In genomic region chr2:18940693-18941270, GRCm38 (mm10) we compare ENCODE assay signal across 14 mouse cellular contexts. TPM values are rescaled to one million over a fixed set of nuclear protein-coding genes. Genes with fewer than 3 reads are reported as not detected.
DNase-seq lines count a peak whose midpoint lies in the region; ATAC-seq and TF ChIP-seq lines count a peak whose summit lies in the region.
"Had no signal": no experiment of that assay in that cellular context is flagged by ENCODE, and none has a peak within 500 bp of the region (broad histone marks: within the 10 kb centered on the region; RNA-seq: fewer than 3 reads in every experiment).

No protein-coding gene starts in this region.

- DNase-seq in heart, postnatal 14 days: no peak
- peak; percentile 73 for DNase-seq in kidney, postnatal 0 days (ENCODE audit: low spot score)
- no peak for DNase-seq in kidney, adult 11 months
- no peak for DNase-seq in liver, embryonic 14.5 days (ENCODE audit: low read depth in 3 of 3, low spot score in 3 of 3)
- no peak for DNase-seq in thymus, postnatal 25 days
- DNase-seq in ovary, postnatal 14 days (ENCODE audit: low spot score): no peak
- DNase-seq: cerebellum, adult 18-20 months had no signal

- H3K4me1 ChIP-seq in heart, embryonic 11.5 days (ENCODE audit: control insufficient read depth, insufficient read depth, low read length): peaks cover 58% of the 10 kb centered on the region
- peaks cover 31% of the 10 kb centered on the region for H3K4me1 ChIP-seq in kidney, postnatal 0 days (replicated peaks; ENCODE audit: insufficient read depth, low read length)
- peaks cover 8% of the 10 kb centered on the region; the same call in 1 of the 2 replicates for H3K4me1 ChIP-seq in intestine, postnatal 0 days (replicated peaks; ENCODE audit: control insufficient read depth, insufficient read depth, low read length)
- H3K4me1 ChIP-seq in liver, embryonic 14.5 days (replicated peaks; ENCODE audit: control insufficient read depth in 2 of 2, insufficient read depth in 2 of 2, low read length in 1 of 2): peaks cover 60 to 79% of the 10 kb centered on the region in 2 experiments

- H3K27me3 ChIP-seq in heart, embryonic 11.5 days (ENCODE audit: control insufficient read depth, insufficient read depth, low read length): no peaks in the 10 kb centered on the region
- no peaks in the 10 kb centered on the region for H3K27me3 ChIP-seq in kidney, postnatal 0 days (ENCODE audit: insufficient read depth, low read length)
- no peaks in the 10 kb centered on the region for H3K27me3 ChIP-seq in intestine, postnatal 0 days (replicated peaks; ENCODE audit: control insufficient read depth, insufficient read depth, low read length)
- H3K27me3 ChIP-seq in liver, embryonic 14.5 days (ENCODE audit: control insufficient read depth, insufficient read depth, low read length): no peaks in the 10 kb centered on the region
- H3K27me3 ChIP-seq: CH12.LX had no signal

- peak overlapping the region; percentile 36 for H3K27ac ChIP-seq in heart, embryonic 11.5 days (ENCODE audit: low read depth, low read length)
- H3K27ac ChIP-seq in kidney, postnatal 0 days: peak overlapping the region; percentile 42
- no peak overlapping the region; the same call in 1 of the 2 replicates for H3K27ac ChIP-seq in intestine, postnatal 0 days (ENCODE audit: low read depth, low read length)
- no peak overlapping the region for H3K27ac ChIP-seq in liver, embryonic 14.5 days
- H3K27ac ChIP-seq: limb, embryonic 13.5 days; macrophage had no signal

- WGBS in heart, embryonic 11.5 days (ENCODE audit: insufficient replicate concordance): 23% methylated on average over 12 of the region's 12 CpGs
- 59% methylated on average over 12 of the region's 12 CpGs for WGBS in kidney, postnatal 0 days
- 46% methylated on average over 12 of the region's 12 CpGs for whole genome bisulfite sequencing in intestine, postnatal 0 days
- 12% methylated on average over 12 of the region's 12 CpGs for WGBS in liver, embryonic 14.5 days (ENCODE audit: insufficient replicate concordance)

- no peak overlapping the region for H3K9ac ChIP-seq in heart, embryonic 11.5 days (ENCODE audit: low read depth, low read length)
- H3K9ac ChIP-seq in kidney, postnatal 0 days (ENCODE audit: low read depth, low read length): no peak overlapping the region
- no peak overlapping the region for H3K9ac ChIP-seq in intestine, postnatal 0 days (ENCODE audit: low read depth, low read length)
- peak overlapping the region; percentile 32; the same call in 1 of the 2 replicates for H3K9ac ChIP-seq in liver, embryonic 14.5 days (replicated peaks)
- H3K9ac ChIP-seq: limb, embryonic 13.5 days had no signal

- H3K36me3 ChIP-seq in heart, embryonic 11.5 days (ENCODE audit: control insufficient read depth, insufficient read depth, low read length): no peaks in the 10 kb centered on the region
- no peaks in the 10 kb centered on the region for H3K36me3 ChIP-seq in kidney, postnatal 0 days (ENCODE audit: insufficient read depth, low read length)
- H3K36me3 ChIP-seq in intestine, postnatal 0 days (ENCODE audit: control insufficient read depth, insufficient read depth): no peaks in the 10 kb centered on the region
- no peaks in the 10 kb centered on the region for H3K36me3 ChIP-seq in liver, embryonic 14.5 days (replicated peaks; ENCODE audit: control insufficient read depth, insufficient read depth, low read depth)
- H3K36me3 ChIP-seq: limb, embryonic 13.5 days had no signal

- no peak for ATAC-seq in heart, embryonic 11.5 days (replicated peaks; ENCODE audit: insufficient number of reproducible peaks, low FRiP score, low TSS enrichment)
- no peak for ATAC-seq in kidney, postnatal 0 days (replicated peaks; ENCODE audit: low FRiP score, low read depth)
- ATAC-seq in intestine, postnatal 0 days: peak; percentile 14; the same call in 1 of the 2 replicates
- ATAC-seq in liver, embryonic 14.5 days (ENCODE audit: insufficient read depth): no peak
- ATAC-seq: inflammation-experienced regulatory T-cells, adult 6 months; midbrain, embryonic 16.5 days had no signal

- H3K4me2 ChIP-seq in heart, embryonic 11.5 days: peak overlapping the region; percentile 51
- no peak overlapping the region for H3K4me2 ChIP-seq in kidney, postnatal 0 days (ENCODE audit: low read length)
- peak overlapping the region; percentile 17 for H3K4me2 ChIP-seq in intestine, postnatal 0 days (replicated peaks; ENCODE audit: low read depth)
- peak overlapping the region; percentile 59 for H3K4me2 ChIP-seq in liver, embryonic 14.5 days (ENCODE audit: low read depth)
- H3K4me2 ChIP-seq: limb, embryonic 13.5 days had no signal

- no peak for TF ChIP-seq EP300 in liver, embryonic 14.5 days (IDR thresholded peaks at IDR 0.05; ENCODE audit: low read depth)

- TF ChIP-seq CTCF in kidney, postnatal 0 days (IDR thresholded peaks at IDR 0.05; ENCODE audit: low read depth): no peak
- TF ChIP-seq CTCF in intestine, postnatal 0 days (IDR thresholded peaks at IDR 0.05; ENCODE audit: low read depth): no peak
- TF ChIP-seq CTCF in liver, embryonic 14.5 days (IDR thresholded peaks at IDR 0.05; ENCODE audit: low read depth): no peak

- no peak overlapping the region for H3K4me3 ChIP-seq in heart, embryonic 11.5 days (ENCODE audit: low read depth, low read length)
- H3K4me3 ChIP-seq in kidney, postnatal 0 days (replicated peaks; ENCODE audit: low read depth, low read length): no peak overlapping the region
- H3K4me3 ChIP-seq in intestine, postnatal 0 days (ENCODE audit: low read depth, low read length): no peak overlapping the region
- peak overlapping the region; percentile 14 to 33; a peak in 3 of 4 replicates for H3K4me3 ChIP-seq in liver, embryonic 14.5 days (ENCODE audit: insufficient read depth in 1 of 2, low read depth in 2 of 2, low read length in 2 of 2)
- H3K4me3 ChIP-seq: limb, embryonic 13.5 days had no signal

- no peaks in the 10 kb centered on the region for H3K9me3 ChIP-seq in heart, embryonic 11.5 days (replicated peaks; ENCODE audit: control insufficient read depth, low read length)
- no peaks in the 10 kb centered on the region for H3K9me3 ChIP-seq in kidney, postnatal 0 days (replicated peaks; ENCODE audit: low read length)
- H3K9me3 ChIP-seq in intestine, postnatal 0 days (ENCODE audit: control insufficient read depth): no peaks in the 10 kb centered on the region
- H3K9me3 ChIP-seq in liver, embryonic 14.5 days (ENCODE audit: control insufficient read depth, low read length): no peaks in the 10 kb centered on the region
- H3K9me3 ChIP-seq: limb, embryonic 13.5 days had no signal

- intact Hi-C loops in heart, postnatal 14 days (cut with DNase I): loop anchor here (5.0 kb wide), 2 partner anchors 43 to 57 kb away; partner anchors contain the start of genes 4930426L09Rik and Pip4k2a

RNA-seq across cellular contexts. Expression of gene Pip4k2a, which starts 57.1 kb away (rescaled TPM):
- polyA plus RNA-seq in heart, embryonic 11.5 days (2014; fragmentation: Nextera tagmentation; extraction: Ambion mirVana): 7.1 and 7.7 TPM in 2 replicates
- total RNA-seq in heart, postnatal 14 days (2021): 10 to 100 TPM in 1 of 2 experiments, 1 to 10 TPM in 1; 9.0 to 10.3 TPM
- 7.8 and 8.7 TPM in 2 replicates for polyA plus RNA-seq in kidney, postnatal 0 days (2015; fragmentation: Nextera tagmentation; extraction: Ambion mirVana)
- polyA plus RNA-seq in intestine, postnatal 0 days (2015; fragmentation: Nextera tagmentation; extraction: Ambion mirVana): 12.0 and 12.8 TPM in 2 replicates
- polyA plus RNA-seq in liver, embryonic 14.5 days (2012; rRNA removed): 10.7 and 16.6 TPM in 2 replicates
- polyA plus RNA-seq in liver, embryonic 14.5 days (2014; fragmentation: Nextera tagmentation; extraction: Ambion mirVana): 15.2 and 17.4 TPM in 2 replicates

RNA-seq across cellular contexts. Expression of gene 4930426L09Rik, which starts 57.4 kb away (rescaled TPM):
- 0.46 and 0.49 TPM in 2 replicates for polyA plus RNA-seq in heart, embryonic 11.5 days (2014; fragmentation: Nextera tagmentation; extraction: Ambion mirVana)
- total RNA-seq in heart, postnatal 14 days (2021): under 1 TPM in 1 of 2 experiments, not detected in 1; 0.34 TPM
- polyA plus RNA-seq in kidney, postnatal 0 days (2015; fragmentation: Nextera tagmentation; extraction: Ambion mirVana): 0.43 and 0.54 TPM in 2 replicates
- polyA plus RNA-seq in intestine, postnatal 0 days (2015; fragmentation: Nextera tagmentation; extraction: Ambion mirVana): 0.27 and 0.47 TPM in 2 replicates
- 0.22 and 0.28 TPM in 2 replicates for polyA plus RNA-seq in liver, embryonic 14.5 days (2012; rRNA removed)
- 0.22 and 0.28 TPM in 2 replicates for polyA plus RNA-seq in liver, embryonic 14.5 days (2014; fragmentation: Nextera tagmentation; extraction: Ambion mirVana)

Comparison
In these comparisons a context has a peak if more than half of its experiments do, and no peak if none do; other contexts are left out.
1. H3K27ac ChIP-seq: peak in heart, embryonic 11.5 days (single experiment) and kidney, postnatal 0 days (single experiment); none in intestine, postnatal 0 days (single experiment) and liver, embryonic 14.5 days (single experiment).
2. H3K4me3 ChIP-seq: peak in liver, embryonic 14.5 days (2 of 2); none in heart, embryonic 11.5 days (single experiment), kidney, postnatal 0 days (single experiment) and intestine, postnatal 0 days (single experiment).